Mouse (Mus musculus) thymus, adult 2 months (tissue): ENCODE results near the gene Bicra.

Source experiments
- CTCF ChIP-seq: fragments of 200-500 bp; IDR thresholded peaks from 2 replicates; pipeline ENCODE4 v1.5.1; 2012; ENCODE audit warnings: mild to moderate bottlenecking, control low read depth, low read length, moderate library complexity, borderline replicate concordance; ENCODE audit not compliant: control insufficient read depth, poor library complexity, insufficient read depth; ENCODE audit errors: extremely low read depth
- POLR2A ChIP-seq: fragments of 200-500 bp; IDR thresholded peaks from 2 replicates; pipeline ENCODE4 v1.6.1; 2012; ENCODE audit warnings: mild to moderate bottlenecking, low read length, control low read depth, moderate library complexity; ENCODE audit not compliant: control insufficient read depth, poor library complexity, insufficient read depth; ENCODE audit errors: extremely low read depth

- TF ChIP-seq POLR2A = no peak
- no peak for TF ChIP-seq CTCF
Measured at GRCm38 (mm10) chr7:15966489-15966888, 81.2 kb downstream of the Bicra start.
